Mouse (Mus musculus) CH12.LX (cell line): ENCODE measurements at regions not wholly inside any gene's neighbourhood (a gene's known extent, or its start where the extent isn't known, plus 50 kb on each side); places are given as distances from the start of the nearest gene placed in this dataset.

ENCODE experiments used
- DNase-seq: peaks from one replicate; pipeline ENCODE4 v3.0.0-alpha.2; 2013; ENCODE audit errors: extremely low read depth
- H3K27ac ChIP-seq: 2 replicates; pipeline ENCODE4 v1.5.1; 2012; ENCODE audit warnings: low read depth, mild to moderate bottlenecking, control low read depth, moderate library complexity; ENCODE audit not compliant: insufficient read depth
- H3K27me3 ChIP-seq: replicated peaks from 2 replicates; pipeline ENCODE3; 2012; ENCODE audit warnings: inconsistent platforms
- H3K36me3 ChIP-seq, 2 experiments: replicated peaks in 1 of 2; 2 replicates each; pipeline versions ENCODE3 to v1.6.1; 2012; ENCODE audit warnings: inconsistent platforms in 1 of 2, low read length in 1 of 2, mild to moderate bottlenecking in 1 of 2, mixed read lengths in 1 of 2, moderate library complexity in 1 of 2; ENCODE audit not compliant: control insufficient read depth in 1 of 2, insufficient read depth in 1 of 2
- H3K4me1 ChIP-seq, 2 experiments: 2 replicates each; pipeline ENCODE4 v1.6.1; 2012; ENCODE audit warnings: inconsistent platforms in 1 of 2, moderate library complexity in 1 of 2; ENCODE audit not compliant: insufficient read depth in 2 of 2, control insufficient read depth in 1 of 2
- H3K4me2 ChIP-seq: 2 replicates; pipeline ENCODE4 v1.6.1; 2012; ENCODE audit warnings: low read depth, mild to moderate bottlenecking, control low read depth; ENCODE audit not compliant: poor library complexity, insufficient read depth, severe bottlenecking
- H3K4me3 ChIP-seq, 3 experiments: fragments of 150-350 bp in 1 of 3; sonication (generic) in 1 of 3; replicated peaks in 1 of 3; 2 replicates each; pipeline versions ENCODE3 to v1.5.1; 2011 to 2012; ENCODE audit warnings: low read depth in 2 of 3, low read length in 2 of 3, mild to moderate bottlenecking in 2 of 3, moderate library complexity in 2 of 3, control low read depth in 1 of 3, improper control_type of control experiment in 1 of 3, inconsistent platforms in 1 of 3, mixed read lengths in 1 of 3; ENCODE audit not compliant: poor library complexity in 1 of 3
- H3K79me2 ChIP-seq: replicated peaks from 2 replicates; pipeline ENCODE4 v1.6.1; 2012; ENCODE audit warnings: mild to moderate bottlenecking, moderate library complexity; ENCODE audit not compliant: control insufficient read depth, poor library complexity, insufficient read depth, severe bottlenecking; ENCODE audit errors: extremely low read depth
- H3K9ac ChIP-seq: 2 replicates; pipeline ENCODE4 v1.6.1; 2012; ENCODE audit warnings: low read depth, mild to moderate bottlenecking, control low read depth, moderate library complexity; ENCODE audit not compliant: insufficient read depth
- H3K9me3 ChIP-seq: replicated peaks from 2 replicates; pipeline ENCODE3; 2012; ENCODE audit warnings: low read length, inconsistent platforms, mixed read lengths
- CHD2 ChIP-seq: IDR thresholded peaks from 2 replicates; pipeline ENCODE4 v1.6.1; 2011; ENCODE audit warnings: low read length, improper control_type of control experiment
- E2F4 ChIP-seq: IDR thresholded peaks from 2 replicates; pipeline ENCODE4 v1.6.1; 2011; ENCODE audit warnings: low read depth, low read length, improper control_type of control experiment; ENCODE audit not compliant: insufficient replicate concordance
- ELF1 ChIP-seq: IDR thresholded peaks from 2 replicates; pipeline ENCODE4 v1.6.1; 2014; ENCODE audit warnings: low read depth, mild to moderate bottlenecking, inconsistent platforms, low read length, improper control_type of control experiment
- EP300 ChIP-seq: IDR thresholded peaks from 2 replicates; pipeline ENCODE4 v1.6.1; 2011; ENCODE audit warnings: low read length, improper control_type of control experiment
- GABPA ChIP-seq: IDR thresholded peaks from 2 replicates; pipeline ENCODE4 v1.6.1; 2012; ENCODE audit warnings: low read depth, low read length, improper control_type of control experiment, inconsistent platforms; ENCODE audit not compliant: insufficient replicate concordance
- HCFC1 ChIP-seq: IDR thresholded peaks from 2 replicates; pipeline ENCODE4 v1.6.1; 2012; ENCODE audit warnings: low read depth, mild to moderate bottlenecking, inconsistent platforms, low read length, improper control_type of control experiment
- IRF4 ChIP-seq: IDR thresholded peaks from 2 replicates; pipeline ENCODE4 v1.6.1; 2014; ENCODE audit warnings: low read depth, mild to moderate bottlenecking, inconsistent platforms, low read length, improper control_type of control experiment
- JUND ChIP-seq: conservative IDR thresholded peaks from 2 replicates; pipeline ENCODE4 v1.6.1; 2011; ENCODE audit warnings: low read depth, low read length, improper control_type of control experiment
- KAT2A ChIP-seq: IDR thresholded peaks from 2 replicates; pipeline ENCODE4 v1.6.1; 2012; ENCODE audit warnings: low read length, improper control_type of control experiment, inconsistent platforms; ENCODE audit not compliant: insufficient replicate concordance
- MAZ ChIP-seq: IDR thresholded peaks from 2 replicates; pipeline ENCODE4 v1.6.1; 2012; ENCODE audit warnings: low read depth, mild to moderate bottlenecking, inconsistent platforms, low read length, improper control_type of control experiment, moderate library complexity
- MEF2A ChIP-seq: IDR thresholded peaks from 2 replicates; pipeline ENCODE4 v1.6.1; 2014; ENCODE audit warnings: low read depth, mild to moderate bottlenecking, inconsistent platforms, low read length, improper control_type of control experiment, borderline replicate concordance
- MXI1 ChIP-seq: IDR thresholded peaks from 2 replicates; pipeline ENCODE4 v1.6.1; 2011; ENCODE audit warnings: mild to moderate bottlenecking, low read depth, low read length, improper control_type of control experiment
- MYC ChIP-seq: IDR thresholded peaks from 2 replicates; pipeline ENCODE4 v1.6.1; 2011; ENCODE audit warnings: low read depth, mild to moderate bottlenecking, improper control_type of control experiment, low read length
- PAX5 ChIP-seq: IDR thresholded peaks from 2 replicates; pipeline ENCODE4 v1.6.1; 2012; ENCODE audit warnings: low read length, inconsistent platforms, mixed read lengths
- POLR2A ChIP-seq: IDR thresholded peaks from 2 replicates; pipeline ENCODE4 v1.6.1; 2011; ENCODE audit warnings: low read depth, mild to moderate bottlenecking, improper control_type of control experiment, low read length
- POLR2AphosphoS2 ChIP-seq: IDR thresholded peaks from 2 replicates; pipeline ENCODE4 v1.6.1; 2011; ENCODE audit warnings: low read depth, low read length, improper control_type of control experiment
- RCOR1 ChIP-seq: conservative IDR thresholded peaks from 2 replicates; pipeline ENCODE4 v1.6.1; 2012; ENCODE audit warnings: low read depth, mild to moderate bottlenecking, inconsistent platforms, low read length, improper control_type of control experiment
- SIN3A ChIP-seq: IDR thresholded peaks from 2 replicates; pipeline ENCODE4 v1.6.1; 2012; ENCODE audit warnings: low read length, improper control_type of control experiment, inconsistent platforms
- SMC3 ChIP-seq: IDR thresholded peaks from 2 replicates; pipeline ENCODE4 v1.6.1; 2011; ENCODE audit warnings: low read depth, low read length, improper control_type of control experiment
- TCF12 ChIP-seq: IDR thresholded peaks from 2 replicates; pipeline ENCODE4 v1.6.1; 2014; ENCODE audit warnings: low read depth, mild to moderate bottlenecking, inconsistent platforms, low read length, improper control_type of control experiment
- USF1 ChIP-seq: IDR thresholded peaks from 2 replicates; pipeline ENCODE4 v1.6.1; 2014; ENCODE audit warnings: low read depth, mild to moderate bottlenecking, inconsistent platforms, low read length, improper control_type of control experiment
- USF2 ChIP-seq: conservative IDR thresholded peaks from 2 replicates; pipeline ENCODE4 v1.6.1; 2011; ENCODE audit warnings: low read depth, low read length, improper control_type of control experiment
- ZC3H11A ChIP-seq: IDR thresholded peaks from 2 replicates; pipeline ENCODE4 v1.6.1; 2012; ENCODE audit warnings: low read depth, mild to moderate bottlenecking, inconsistent platforms, low read length, improper control_type of control experiment
- ZKSCAN1 ChIP-seq: IDR thresholded peaks from 2 replicates; pipeline ENCODE4 v1.6.1; 2012; ENCODE audit warnings: low read depth, inconsistent platforms, low read length, improper control_type of control experiment, borderline replicate concordance
- ZMIZ1 ChIP-seq: IDR thresholded peaks from 2 replicates; pipeline ENCODE4 v1.6.1; 2012; ENCODE audit warnings: low read depth, mild to moderate bottlenecking, inconsistent platforms, low read length, improper control_type of control experiment
- ZNF384 ChIP-seq: IDR thresholded peaks from 2 replicates; pipeline ENCODE4 v1.6.1; 2012; ENCODE audit warnings: low read depth, low read length, improper control_type of control experiment, inconsistent platforms
- dilution Hi-C: fragments of 300-500 bp; cut with MboI; formaldehyde crosslinking; loops from 2 replicates; pipeline ENCODE4 v1.14.3; 2020; ENCODE audit warnings: low sequenced_read_pairs; ENCODE audit not compliant: extremely low pct_unique_long_range_greater_than_20kb, extremely low pct_ligation_motif_present
- in situ Hi-C: fragments of 300-500 bp; cut with MboI; formaldehyde crosslinking; loops from 3 replicates; pipeline ENCODE4 v1.14.3; 2019; ENCODE audit warnings: low sequenced_read_pairs, low pct_ligation_motif_present, low pct_unique_long_range_greater_than_20kb, mixed read lengths

- H3K4me2 ChIP-seq, result no peak overlapping the region
- TF ChIP-seq CHD2 (no peak), USF2 (no peak)
- H3K27ac ChIP-seq, result no peak overlapping the region
- H3K4me1 ChIP-seq, result no peaks in the 10 kb centered on the region
- H3K9me3 ChIP-seq, result no peaks in the 10 kb centered on the region
- no peak overlapping the region for H3K9ac ChIP-seq
- no peaks in the 10 kb centered on the region for H3K79me2 ChIP-seq
- no peak overlapping the region for H3K4me3 ChIP-seq
- H3K36me3 ChIP-seq, result no peaks in the 10 kb centered on the region
- no peak for DNase-seq
- dilution Hi-C loops (no loop called here), in situ Hi-C loops (no loop called here)
- no peaks in the 10 kb centered on the region for H3K27me3 ChIP-seq
Observed at GRCm38 (mm10) chr15:25471331-25471730, 57.8 kb upstream of the Basp1 start.

- H3K27ac ChIP-seq, result no peak overlapping the region
Observed at GRCm38 (mm10) chr15:25473201-25473710, 59.7 kb upstream of the Basp1 start.

GRCm38 (mm10) chr15:25474096-25474495 is 60.5 kb upstream of the Basp1 start:
- Histone ChIP-seq H3K4me3 (no peak overlapping the region), H3K4me1 (no peaks in the 10 kb centered on the region), H3K27me3 (no peaks in the 10 kb centered on the region), H3K36me3 (no peaks in the 10 kb centered on the region), H3K4me2 (no peak overlapping the region), H3K9me3 (no peaks in the 10 kb centered on the region), H3K9ac (no peak overlapping the region), H3K27ac (no peak overlapping the region), H3K79me2 (no peaks in the 10 kb centered on the region)
- in situ Hi-C loops (no loop called here), dilution Hi-C loops (no loop called here)
- TF ChIP-seq POLR2AphosphoS2, result no peak
- no peak for TF ChIP-seq ZNF384
- no peak for TF ChIP-seq USF1
- no peak for TF ChIP-seq EP300
- TF ChIP-seq MEF2A, result no peak
- no peak for TF ChIP-seq POLR2A
- no peak for TF ChIP-seq E2F4
- TF ChIP-seq HCFC1, result no peak
- TF ChIP-seq MXI1, result no peak
- no peak for TF ChIP-seq USF2
- TF ChIP-seq GABPA, result no peak
- no peak for TF ChIP-seq IRF4
- TF ChIP-seq MAZ, result no peak
- DNase-seq, result no peak

More at GRCm38 (mm10) chr15:25473201-25473710, 59.7 kb upstream of the Basp1 start:
- Histone ChIP-seq H3K4me1 (no peaks in the 10 kb centered on the region), H3K9ac (no peak overlapping the region), H3K9me3 (no peaks in the 10 kb centered on the region), H3K36me3 (no peaks in the 10 kb centered on the region), H3K79me2 (no peaks in the 10 kb centered on the region), H3K4me3 (no peak overlapping the region), H3K27me3 (no peaks in the 10 kb centered on the region), H3K4me2 (no peak overlapping the region)
- dilution Hi-C loops (no loop called here), in situ Hi-C loops (no loop called here)
- no peak for TF ChIP-seq IRF4
- TF ChIP-seq HCFC1, result no peak
- TF ChIP-seq ELF1, result no peak
- no peak for TF ChIP-seq PAX5
- no peak for TF ChIP-seq JUND
- no peak for TF ChIP-seq ZMIZ1
- TF ChIP-seq TCF12, result no peak
- TF ChIP-seq POLR2A, result no peak
- TF ChIP-seq CHD2, result no peak
- TF ChIP-seq RCOR1, result no peak
- no peak for TF ChIP-seq SMC3
- no peak for TF ChIP-seq KAT2A
- no peak for TF ChIP-seq MXI1
- TF ChIP-seq MYC, result no peak
- no peak for TF ChIP-seq EP300
- TF ChIP-seq ZNF384, result no peak
- no peak for TF ChIP-seq SIN3A
- TF ChIP-seq ZKSCAN1, result no peak
- TF ChIP-seq ZC3H11A, result no peak
- no peak for DNase-seq
